Mouse (Mus musculus): ENCODE results near the gene Crlf1. TPM values are rescaled to one million over a fixed set of nuclear protein-coding genes. Genes with fewer than 3 reads are reported as not detected.

Crlf1 gene
- total RNA-seq, 2 experiments from 2014 or later, result 5.8 to 7.5 TPM

DNA sequence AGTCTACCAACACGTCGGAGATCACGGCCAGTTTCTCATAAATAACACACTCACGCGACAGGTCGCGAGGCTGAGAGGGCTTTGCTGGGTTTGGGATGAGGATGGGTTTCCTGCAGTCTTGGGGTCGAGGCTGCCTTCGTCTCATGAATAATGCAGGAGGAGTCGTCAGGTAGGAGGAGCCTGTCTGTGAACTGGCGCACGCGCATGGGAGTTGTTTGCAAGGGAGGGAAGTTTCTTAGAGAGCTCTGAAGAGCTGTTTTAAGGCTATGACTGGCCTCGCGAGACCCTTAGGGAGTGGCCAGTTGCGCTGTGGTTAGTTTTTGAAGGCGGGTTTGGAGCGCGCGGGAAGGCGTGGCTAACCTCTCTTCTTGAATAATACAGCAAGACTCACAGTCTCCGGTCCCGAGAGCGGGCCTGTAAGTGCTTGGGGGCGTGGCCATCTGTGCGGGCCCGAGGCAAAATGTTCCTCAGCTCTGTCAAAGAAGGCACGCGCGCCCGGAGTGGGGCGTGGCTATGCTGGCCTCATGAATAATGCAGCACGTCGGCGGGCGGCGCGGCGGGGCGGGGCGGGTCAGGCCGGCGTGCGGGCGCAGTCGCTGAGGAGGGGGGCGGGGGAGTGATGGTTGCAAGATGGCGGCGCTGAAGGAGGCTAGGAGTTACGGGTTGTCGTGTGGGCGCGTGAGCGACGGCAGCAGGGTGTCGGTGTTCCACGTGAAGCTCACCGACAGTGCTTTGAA is 46.3 kb downstream of the Crlf1 start, which contains the start of gene Ell:
Ell (plus strand) TSS at position 381 of the 737 bp plus-strand sequence.
- DNase-seq (ENCODE audit: low spot score in 2 of 2), result peak; percentile 100
- intact Hi-C loops (cut with DNase I), result no loop called here

DNA sequence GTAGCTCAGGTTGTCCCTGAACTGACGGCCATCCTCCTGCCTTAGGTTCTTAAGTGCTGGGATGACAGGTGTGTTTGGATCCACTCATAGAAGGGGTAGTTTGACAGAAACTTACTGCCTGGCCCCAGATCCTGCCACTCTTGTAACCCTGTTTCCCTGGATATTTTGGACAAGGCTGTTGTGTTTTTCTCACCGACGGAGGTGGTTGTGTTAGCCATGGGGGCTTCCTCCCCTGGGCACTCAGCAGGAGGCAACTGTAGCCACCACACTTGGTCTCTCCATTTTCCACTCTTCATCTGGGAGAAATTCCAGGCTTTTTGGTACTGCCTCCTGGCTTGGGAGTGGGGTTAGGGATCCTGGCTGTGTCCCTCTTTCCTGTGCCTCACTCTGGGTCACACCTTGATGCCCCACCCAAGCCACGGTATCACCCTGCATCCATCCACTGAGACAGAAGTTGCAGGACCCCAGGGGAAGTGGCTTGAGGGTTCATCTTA is 47.1 kb downstream of the Crlf1 start:
- no peak for DNase-seq (ENCODE audit: low spot score in 2 of 2)
- intact Hi-C loops (cut with DNase I), result no loop called here

DNA sequence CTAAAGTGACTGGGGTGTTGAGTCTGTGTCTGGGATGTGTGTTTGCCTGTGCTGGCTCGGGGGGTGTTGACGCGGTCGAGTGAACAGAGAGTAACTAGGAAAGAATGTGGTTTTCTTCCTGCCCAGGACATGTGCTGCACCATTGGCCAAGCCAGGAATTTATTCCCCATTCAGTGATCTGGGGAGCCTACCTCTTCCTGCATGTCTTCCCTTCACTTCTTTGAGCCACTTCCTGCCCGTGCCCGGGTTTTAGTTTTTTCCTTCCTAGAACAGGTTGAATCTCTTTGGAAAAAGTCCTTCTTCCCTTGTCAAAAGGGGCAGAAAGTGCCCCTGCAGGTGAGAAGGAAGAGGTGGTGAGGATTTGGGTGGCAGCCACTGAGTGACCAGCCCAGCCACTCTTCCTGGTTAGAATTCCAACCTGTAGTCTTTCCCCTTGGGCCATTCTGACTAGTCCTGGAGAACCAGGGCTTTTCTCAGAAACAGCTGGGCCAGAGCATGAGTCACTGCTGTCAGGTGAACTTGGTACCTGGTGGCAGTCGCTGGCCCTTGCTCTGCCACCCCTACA is 47.6 kb downstream of the Crlf1 start:
- intact Hi-C loops (cut with DNase I), result no loop called here
- no peak for DNase-seq (ENCODE audit: low spot score in 2 of 2)

DNA sequence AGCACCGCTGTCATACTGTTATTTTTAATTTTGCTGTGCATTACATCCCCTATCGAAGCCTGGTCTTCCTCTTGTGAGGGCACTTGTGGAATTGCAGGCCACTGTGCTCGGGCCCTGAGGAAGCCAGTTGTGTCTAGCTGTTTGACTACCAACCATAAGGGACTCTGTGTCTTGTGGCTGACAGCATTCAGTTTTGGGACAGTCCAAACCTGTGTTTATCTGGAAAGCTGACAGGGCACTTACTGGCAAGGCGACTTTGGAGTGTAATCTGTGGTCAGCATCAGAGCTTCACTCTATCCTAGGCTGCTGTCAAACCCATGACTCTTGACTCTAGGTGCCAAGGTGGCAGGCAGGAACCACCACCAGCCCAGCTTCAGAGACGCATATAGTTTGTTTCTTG is 48.1 kb downstream of the Crlf1 start:
- DNase-seq (ENCODE audit: low spot score in 2 of 2), result no peak
- intact Hi-C loops (cut with DNase I), result no loop called here

- intact Hi-C loops (cut with DNase I), result no loop called here
- DNase-seq (ENCODE audit: low spot score in 2 of 2), result no peak
Measured at GRCm38 (mm10) chr8:70544200-70544687, 51.3 kb downstream of the Crlf1 start.

DNA sequence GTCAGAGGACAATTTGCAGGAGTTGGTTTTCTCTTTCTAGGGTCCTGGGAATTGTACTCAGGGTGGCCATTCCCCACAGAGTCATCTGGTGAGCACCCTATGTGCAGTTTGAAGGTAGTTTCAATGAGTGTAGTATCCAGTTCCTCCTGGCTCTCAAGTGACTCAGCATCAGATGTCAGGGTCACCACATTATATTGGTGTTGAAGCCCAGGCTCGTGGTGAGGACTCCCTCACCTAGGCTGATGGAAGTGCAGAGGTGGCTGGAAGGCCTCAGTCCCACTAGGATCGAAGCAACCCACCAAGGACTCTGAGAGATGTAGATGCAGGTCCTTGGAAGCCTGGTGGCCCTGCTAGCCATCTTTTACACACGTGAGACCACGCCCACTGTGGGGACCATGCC is 53.5 kb downstream of the Crlf1 start:
- no peak for DNase-seq (ENCODE audit: low spot score in 2 of 2)
- intact Hi-C loops (cut with DNase I), result loop anchor here (5.0 kb wide), 1 partner anchor 36 kb away; no protein-coding TSS in a partner anchor

DNA sequence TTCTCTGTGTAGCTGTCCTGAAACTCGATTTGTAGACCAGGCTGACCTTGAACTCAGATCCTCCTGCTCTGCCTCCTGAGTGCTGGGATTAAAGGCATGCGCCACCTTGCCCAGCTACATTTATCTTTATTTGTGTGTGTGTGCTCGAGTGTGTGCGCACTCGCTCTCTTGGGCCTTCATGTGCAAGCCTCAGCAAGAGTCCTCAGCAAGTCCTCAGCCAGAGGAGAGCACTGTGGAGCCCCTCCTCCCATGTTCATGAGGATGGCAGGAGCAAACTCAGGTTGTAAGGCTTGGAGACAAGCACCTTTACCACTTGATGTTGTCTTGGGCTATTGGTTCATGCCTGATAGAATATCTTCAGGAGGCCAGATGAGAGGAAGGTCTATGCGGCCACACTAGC is 54.8 kb downstream of the Crlf1 start:
- intact Hi-C loops (cut with DNase I), result loop anchor here (5.0 kb wide), 1 partner anchor 35 kb away; no protein-coding TSS in a partner anchor

GRCm38 (mm10) chr8:70549412-70550184 is 56.6 kb downstream of the Crlf1 start:
- no peak for DNase-seq (ENCODE audit: low spot score in 2 of 2)
- intact Hi-C loops (cut with DNase I), result loop anchor here (5.0 kb wide), 1 partner anchor 33 kb away; no protein-coding TSS in a partner anchor

More for the DNA sequence above, 54.8 kb downstream of the Crlf1 start:
- no peak for DNase-seq (ENCODE audit: low spot score in 2 of 2)

GRCm38 (mm10) chr8:70551558-70552161 is 58.7 kb downstream of the Crlf1 start:
- DNase-seq (ENCODE audit: low spot score in 2 of 2), result no peak
- intact Hi-C loops (cut with DNase I), result no loop called here

DNA sequence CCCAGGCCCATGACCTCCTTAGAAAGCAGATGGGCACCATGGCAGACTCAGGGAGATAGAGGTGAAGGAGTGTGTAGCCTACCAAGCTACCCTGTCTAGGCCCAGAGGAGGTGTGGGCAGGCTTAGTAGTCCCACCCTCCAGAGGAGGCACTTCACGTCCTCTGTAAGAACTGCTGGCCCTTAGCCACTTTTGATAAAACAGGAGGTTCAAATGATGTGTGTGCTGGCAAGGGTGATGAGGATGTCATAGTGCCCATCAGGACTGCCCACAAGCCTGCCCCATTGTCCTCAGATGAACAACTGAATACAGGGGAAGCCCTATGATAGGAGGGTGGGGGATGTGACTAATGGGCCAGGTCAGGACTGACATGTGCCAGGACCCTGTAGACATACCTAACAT is 59.9 kb downstream of the Crlf1 start:
- intact Hi-C loops (cut with DNase I), result no loop called here
- DNase-seq (ENCODE audit: low spot score in 2 of 2), result no peak

Other genes starting within 250 kb of the Crlf1 start
- gene Homer3, start 210.3 kb upstream of the Crlf1 start, total RNA-seq (2021), result 10 to 100 TPM; 10.5 to 12.9 TPM
- 10 to 100 TPM; 43.5 to 44.6 TPM for gene Ddx49, start 190.7 kb upstream of the Crlf1 start, total RNA-seq (2021)
- gene Cope, start 190.6 kb upstream of the Crlf1 start, total RNA-seq (2021), result 100 to 1,000 TPM; 122 to 132 TPM
- 100 to 1,000 TPM; 118 to 126 TPM for gene Cers1, start 177.4 kb upstream of the Crlf1 start, total RNA-seq (2021)
- 10 to 100 TPM; 15.4 to 20.8 TPM for gene Gdf1, start 163.3 kb upstream of the Crlf1 start, total RNA-seq (2021)
- 10 to 100 TPM; 49.8 to 53.4 TPM for gene Upf1, start 139.9 kb upstream of the Crlf1 start, total RNA-seq (2021)
- under 1 TPM; 0.51 to 0.72 TPM for gene Comp, start 119.6 kb upstream of the Crlf1 start, total RNA-seq (2021)
- 100 to 1,000 TPM; 109 to 111 TPM for gene Crtc1, start 53.6 kb upstream of the Crlf1 start, total RNA-seq (2021)
- 10 to 100 TPM; 37.2 to 37.9 TPM for gene Klhl26, start 16.2 kb upstream of the Crlf1 start, total RNA-seq (2021)
- 100 to 1,000 TPM; 217 to 225 TPM for gene Tmem59l, start 5.8 kb upstream of the Crlf1 start, total RNA-seq (2021)
- gene Rex1bd, start 13.6 kb downstream of the Crlf1 start, total RNA-seq (2021), result 10 to 100 TPM; 96.6 to 99.7 TPM
- gene Uba52, start 17.6 kb downstream of the Crlf1 start, total RNA-seq (2021), result 1,000 to 10,000 TPM in 1 of 2 experiments, 100 to 1,000 TPM in 1; 967 to 1,028 TPM
- gene Fkbp8, start 34.6 kb downstream of the Crlf1 start, total RNA-seq (2021), result 100 to 1,000 TPM; 396 to 406 TPM
- gene Kxd1, start 34.8 kb downstream of the Crlf1 start, total RNA-seq (2021), result 10 to 100 TPM; 40.8 to 43.4 TPM
- 10 to 100 TPM; 13.8 to 17.4 TPM for gene Ell, start 46.3 kb downstream of the Crlf1 start, total RNA-seq (2021)
- gene Isyna1, start 101.2 kb downstream of the Crlf1 start, total RNA-seq (2021), result 10 to 100 TPM; 47.5 to 51.0 TPM
- gene Ssbp4, start 115.7 kb downstream of the Crlf1 start, total RNA-seq (2021), result 100 to 1,000 TPM; 270 to 302 TPM
- gene Lrrc25, start 123.0 kb downstream of the Crlf1 start, total RNA-seq (2021), result under 1 TPM; 0.90 to 0.97 TPM
- not detected for gene Gdf15, start 139.3 kb downstream of the Crlf1 start, total RNA-seq (2021)
- 10 to 100 TPM; 14.8 to 19.0 TPM for gene Pgpep1, start 167.2 kb downstream of the Crlf1 start, total RNA-seq (2021)
- gene Lsm4, start 180.1 kb downstream of the Crlf1 start, total RNA-seq (2021), result 10 to 100 TPM; 64.3 to 69.7 TPM
- gene Jund, start 205.8 kb downstream of the Crlf1 start, total RNA-seq (2021), result 100 to 1,000 TPM; 165 to 193 TPM
- under 1 TPM in 1 of 2 experiments, not detected in 1; 0.08 TPM for gene Iqcn, start 210.3 kb downstream of the Crlf1 start, total RNA-seq (2021)
- gene Gm3336, start 225.4 kb downstream of the Crlf1 start, total RNA-seq (2021), result not detected
- gene Pde4c, start 230.6 kb downstream of the Crlf1 start, total RNA-seq (2021), result 1 to 10 TPM; 1.0 to 1.7 TPM

Measured in left cerebral cortex, postnatal 14 days (tissue).